Mouse (Mus musculus) embryonic facial prominence, embryonic 13.5 days (tissue): Measurements from ENCODE around the gene Mia3. TPM values are rescaled to one million over a fixed set of nuclear protein-coding genes. Genes with fewer than 3 reads are reported as not detected.
A peak's percentile ranks its signal among the peaks of the same experiment; 100 is the strongest.
"Not testable (repeated sequence)": the region's sequence is repeated elsewhere in the genome, so short reads cannot be mapped to it uniquely, and the experiment has no call there.

Experiments used
- ATAC-seq: fragments of 200-750 bp; cut with Nextera tagmentation; 2 replicates; pipeline ENCODE4 v1.8.0; 2017; ENCODE audit warnings: low read depth; ENCODE audit not compliant: insufficient number of reproducible peaks, insufficient read depth, low FRiP score, low TSS enrichment
- H3K27ac ChIP-seq: fragments of 300-500 bp; sonication (generic); 2 replicates; pipeline ENCODE4 v1.5.1; 2015; ENCODE audit warnings: moderate library complexity, mild to moderate bottlenecking, inconsistent platforms
- H3K27me3 ChIP-seq: fragments of 300-500 bp; sonication (generic); 2 replicates; pipeline ENCODE4 v1.6.1; 2015; ENCODE audit warnings: mild to moderate bottlenecking, inconsistent platforms
- H3K36me3 ChIP-seq: fragments of 300-500 bp; sonication (generic); 2 replicates; pipeline ENCODE4 v1.6.1; 2015; ENCODE audit warnings: mild to moderate bottlenecking, inconsistent platforms
- H3K4me1 ChIP-seq: fragments of 300-500 bp; sonication (generic); 2 replicates; pipeline ENCODE4 v1.6.1; 2015; ENCODE audit warnings: inconsistent platforms
- H3K4me2 ChIP-seq: fragments of 300-500 bp; sonication (generic); 2 replicates; pipeline ENCODE4 v1.6.1; 2015; ENCODE audit warnings: moderate library complexity, mild to moderate bottlenecking, inconsistent platforms
- H3K4me3 ChIP-seq: fragments of 300-500 bp; sonication (generic); 2 replicates; pipeline ENCODE4 v1.5.1; 2015; ENCODE audit warnings: mild to moderate bottlenecking, inconsistent platforms
- H3K9ac ChIP-seq: fragments of 300-500 bp; sonication (generic); 2 replicates; pipeline ENCODE4 v1.6.1; 2015; ENCODE audit warnings: mild to moderate bottlenecking, inconsistent platforms
- H3K9me3 ChIP-seq: fragments of 300-500 bp; sonication (generic); 2 replicates; pipeline ENCODE4 v1.6.1; 2016; ENCODE audit warnings: inconsistent platforms
- WGBS: fragments of 180-500 bp; shearing (Covaris S2); methylation state at CpG from one replicate; pipeline ENCODE4 v1.1.7; 2015; ENCODE audit warnings: mixed read lengths; 5-methylcytosine and 5-hydroxymethylcytosine counted together
- polyA plus RNA-seq: library from polyadenylated mRNA; unstranded; fragments of >200 nt; fragmentation: Nextera tagmentation; extraction: Ambion mirVana; gene quantifications from 2 replicates; pipeline ENCODE4 v1.2.1, GENCODE M21; 2015

Mia3 gene
- polyA plus RNA-seq, 1 experiment from 2014 or later = 106 TPM

- Histone ChIP-seq H3K4me2 (no peak overlapping the region), H3K4me3 (no peak overlapping the region), H3K9me3 (0 out of 2 replicates have a peak, but pooled peaks cover 3% of the 10 kb centered on the region), H3K27me3 (no peaks in the 10 kb centered on the region), H3K36me3 (no peaks in the 10 kb centered on the region), H3K4me1 (peaks cover 5% of the 10 kb centered on the region; the same call in 1 of the 2 replicates), H3K9ac (no peak overlapping the region), H3K27ac (no peak overlapping the region)
- ATAC-seq = no peak
- 80% methylated on average over 5 of the region's 5 CpGs for WGBS
Observed at GRCm38 (mm10) chr1:183374728-183375127, 5.4 kb upstream of the Mia3 start.

- H3K9me3 ChIP-seq = no peaks in the 10 kb centered on the region
- H3K4me1 ChIP-seq = peaks cover 31% of the 10 kb centered on the region
- ATAC-seq = peak; percentile 67
- H3K27me3 ChIP-seq = no peaks in the 10 kb centered on the region
- H3K27ac ChIP-seq = peak overlapping the region; percentile 86
- H3K4me3 ChIP-seq = peak overlapping the region; percentile 91
- 2% methylated on average over 47 of the region's 56 CpGs for WGBS
- peak overlapping the region; percentile 79 for H3K4me2 ChIP-seq
- peaks cover 16% of the 10 kb centered on the region for H3K36me3 ChIP-seq
- H3K9ac ChIP-seq = peak overlapping the region; percentile 91
Observed at GRCm38 (mm10) chr1:183368601-183369400, 552 bp downstream of the Mia3 start.

- Histone ChIP-seq H3K4me3 (no peak overlapping the region), H3K4me1 (peaks cover 31% of the 10 kb centered on the region), H3K9me3 (no peaks in the 10 kb centered on the region), H3K9ac (no peak overlapping the region), H3K36me3 (peaks cover 38% of the 10 kb centered on the region), H3K27ac (no peak overlapping the region), H3K4me2 (no peak overlapping the region), H3K27me3 (no peaks in the 10 kb centered on the region)
- no peak for ATAC-seq
- 68% methylated on average over 5 of the region's 5 CpGs for WGBS
Observed at GRCm38 (mm10) chr1:183366361-183366760, 3.0 kb downstream of the Mia3 start.

GRCm38 (mm10) chr1:183363577-183363867 lies 5.8 kb downstream of the Mia3 start:
- Histone ChIP-seq H3K27me3 (no peaks in the 10 kb centered on the region), H3K36me3 (peaks cover 63% of the 10 kb centered on the region), H3K9ac (no peak overlapping the region), H3K4me1 (peaks cover 22% of the 10 kb centered on the region), H3K27ac (no peak overlapping the region), H3K4me2 (no peak overlapping the region), H3K9me3 (no peaks in the 10 kb centered on the region), H3K4me3 (no peak overlapping the region)
- 91% methylated on average over 5 of the region's 5 CpGs for WGBS
- ATAC-seq = no peak

- Histone ChIP-seq H3K4me1 (peaks cover 17% of the 10 kb centered on the region), H3K9me3 (no peaks in the 10 kb centered on the region), H3K27ac (no peak overlapping the region), H3K36me3 (peaks cover 69% of the 10 kb centered on the region), H3K27me3 (no peaks in the 10 kb centered on the region), H3K9ac (no peak overlapping the region), H3K4me3 (no peak overlapping the region), H3K4me2 (no peak overlapping the region)
- WGBS = 88% methylated on average over 14 of the region's 14 CpGs
- ATAC-seq = no peak
Observed at GRCm38 (mm10) chr1:183362729-183363576, 6.4 kb downstream of the Mia3 start.

GRCm38 (mm10) chr1:183362301-183362700 lies 7.1 kb downstream of the Mia3 start:
- H3K4me3 ChIP-seq = no peak overlapping the region
- no peaks in the 10 kb centered on the region for H3K9me3 ChIP-seq
- ATAC-seq = no peak
- H3K27ac ChIP-seq = no peak overlapping the region
- peaks cover 75% of the 10 kb centered on the region for H3K36me3 ChIP-seq
- no peaks in the 10 kb centered on the region for H3K27me3 ChIP-seq
- peaks cover 10% of the 10 kb centered on the region for H3K4me1 ChIP-seq
- H3K4me2 ChIP-seq = no peak overlapping the region
- 89% methylated on average over 5 of the region's 5 CpGs for WGBS
- H3K9ac ChIP-seq = no peak overlapping the region

- no peak for ATAC-seq
- no peaks in the 10 kb centered on the region for H3K4me1 ChIP-seq
- no peaks in the 10 kb centered on the region for H3K27me3 ChIP-seq
- no peak overlapping the region for H3K9ac ChIP-seq
- H3K4me3 ChIP-seq = no peak overlapping the region
- H3K9me3 ChIP-seq = no peaks in the 10 kb centered on the region
- H3K36me3 ChIP-seq = peaks cover 88% of the 10 kb centered on the region
- WGBS = 93% methylated on average over 3 of the region's 3 CpGs
- H3K27ac ChIP-seq = no peak overlapping the region
- H3K4me2 ChIP-seq = no peak overlapping the region
Observed at GRCm38 (mm10) chr1:183358901-183359300, 10.5 kb downstream of the Mia3 start.

- Histone ChIP-seq H3K4me1 (peaks cover 10% of the 10 kb centered on the region), H3K36me3 (peaks cover 62% of the 10 kb centered on the region), H3K4me3 (no peak overlapping the region), H3K4me2 (no peak overlapping the region), H3K9me3 (no peaks in the 10 kb centered on the region), H3K27ac (no peak overlapping the region), H3K27me3 (no peaks in the 10 kb centered on the region), H3K9ac (no peak overlapping the region)
- no peak for ATAC-seq
- WGBS = 25% methylated on average over 6 of the region's 6 CpGs
Observed at GRCm38 (mm10) chr1:183349840-183350239, 19.5 kb downstream of the Mia3 start.

GRCm38 (mm10) chr1:183345817-183346195 lies 23.5 kb downstream of the Mia3 start:
- Histone ChIP-seq H3K36me3 (peaks cover 45% of the 10 kb centered on the region), H3K27ac (peak overlapping the region; percentile 55; the same call in 1 of the 2 replicates), H3K4me2 (peak overlapping the region; percentile 95), H3K4me1 (peaks cover 10% of the 10 kb centered on the region), H3K9me3 (no peaks in the 10 kb centered on the region), H3K4me3 (peak overlapping the region; percentile 98), H3K9ac (peak overlapping the region; percentile 94), H3K27me3 (no peaks in the 10 kb centered on the region)
- 6% methylated on average over 10 of the region's 10 CpGs for WGBS
- no peak for ATAC-seq

GRCm38 (mm10) chr1:183344886-183345816 lies 24.2 kb downstream of the Mia3 start:
- H3K27ac ChIP-seq = peak overlapping the region; percentile 55
- WGBS = under 1% methylated on average over 72 of the region's 72 CpGs
- H3K4me3 ChIP-seq = peak overlapping the region; percentile 98
- peaks cover 10% of the 10 kb centered on the region for H3K4me1 ChIP-seq
- no peaks in the 10 kb centered on the region for H3K27me3 ChIP-seq
- peak overlapping the region; percentile 94 for H3K9ac ChIP-seq
- peaks cover 45% of the 10 kb centered on the region for H3K36me3 ChIP-seq
- peak overlapping the region; percentile 95 for H3K4me2 ChIP-seq
- ATAC-seq = peak; percentile 96
- H3K9me3 ChIP-seq = no peaks in the 10 kb centered on the region

- not testable (repeated sequence) for H3K4me2 ChIP-seq, H3K4me3 ChIP-seq, H3K27me3 ChIP-seq, H3K9ac ChIP-seq, H3K27ac ChIP-seq, ATAC-seq, H3K9me3 ChIP-seq
- Histone ChIP-seq H3K36me3 (peaks cover 41% of the 10 kb centered on the region), H3K4me1 (peaks cover 10% of the 10 kb centered on the region)
- WGBS = 91% methylated on average over 1 of the region's 1 CpGs
Observed at GRCm38 (mm10) chr1:183342902-183343301, 26.5 kb downstream of the Mia3 start.
